Mouse (Mus musculus) T-helper 17 cell (primary cell): ENCODE results near the gene Ccnb2.

ENCODE experiments used
- in situ Hi-C, 2 experiments: fragments of 300-600 bp; cut with MboI, MseI; formaldehyde crosslinking; loops; 1 replicate in 1 of 2; 2 replicates in 1 of 2; pipeline ENCODE4 v1.15.1; 2025; ENCODE audit warnings: high pct_unique_total_duplicates in 2 of 2

Gene Ccnb2

GRCm38 (mm10) chr9:70384494-70384893, 36.9 kb downstream of the Ccnb2 start:
- in situ Hi-C loops = no loop called here

- in situ Hi-C loops = no loop called here
These were observed 37.6 kb downstream of the Ccnb2 start for GRCm38 (mm10) chr9:70383750-70384149.

- in situ Hi-C loops = no loop called here
These were observed 39.3 kb downstream of the Ccnb2 start for GRCm38 (mm10) chr9:70382091-70382490.

- in situ Hi-C loops = no loop called here
These were observed 41.6 kb downstream of the Ccnb2 start for GRCm38 (mm10) chr9:70379502-70380467.

- in situ Hi-C loops = no loop called here
These were observed 49.7 kb downstream of the Ccnb2 start for GRCm38 (mm10) chr9:70371638-70372037.

- in situ Hi-C loops = no loop called here
These were observed 54.4 kb downstream of the Ccnb2 start for GRCm38 (mm10) chr9:70366898-70367297.

- in situ Hi-C loops = no loop called here
These were observed 55.4 kb downstream of the Ccnb2 start for GRCm38 (mm10) chr9:70365915-70366314.

GRCm38 (mm10) chr9:70364741-70365140, 56.6 kb downstream of the Ccnb2 start:
- in situ Hi-C loops = no loop called here

- in situ Hi-C loops = no loop called here
These were observed 61.8 kb downstream of the Ccnb2 start for GRCm38 (mm10) chr9:70359402-70360131.
